Mouse (Mus musculus) MEL (cell line): ENCODE results near the gene Ugt1a6b.
"Not testable (repeated sequence)": the region's sequence is repeated elsewhere in the genome, so short reads cannot be mapped to it uniquely, and the experiment has no call there.

Experiments
- CTCF ChIP-seq, 3 experiments: IDR thresholded peaks in 2 of 3; conservative IDR thresholded peaks in 1 of 3; 2 replicates each; pipeline ENCODE4 v1.5.1; 2011 to 2012; ENCODE audit warnings: low read length in 3 of 3, low read depth in 2 of 3, mild to moderate bottlenecking in 2 of 3, improper control_type of control experiment in 1 of 3, inconsistent platforms in 1 of 3, mixed read lengths in 1 of 3, moderate library complexity in 1 of 3; ENCODE audit not compliant: control insufficient read depth in 1 of 3, insufficient read depth in 1 of 3, poor library complexity in 1 of 3, severe bottlenecking in 1 of 3
- GABPA ChIP-seq: IDR thresholded peaks from 2 replicates; pipeline ENCODE4 v1.6.1; 2012; ENCODE audit warnings: low read depth, mild to moderate bottlenecking, inconsistent platforms, low read length, improper control_type of control experiment, moderate library complexity
- NELFE ChIP-seq: IDR thresholded peaks from 2 replicates; pipeline ENCODE4 v1.6.1; 2011; ENCODE audit warnings: low read depth, low read length, improper control_type of control experiment
- POLR2A ChIP-seq, 2 experiments: IDR thresholded peaks; 2 replicates each; pipeline ENCODE4 v1.6.1; 2011 to 2012; ENCODE audit warnings: low read length in 2 of 2, mild to moderate bottlenecking in 2 of 2, control low read depth in 1 of 2, improper control_type of control experiment in 1 of 2, low read depth in 1 of 2, moderate library complexity in 1 of 2; ENCODE audit not compliant: control insufficient read depth in 1 of 2, insufficient read depth in 1 of 2, poor library complexity in 1 of 2
- SMC3 ChIP-seq: IDR thresholded peaks from 2 replicates; pipeline ENCODE4 v1.6.1; 2011; ENCODE audit warnings: low read depth, low read length, improper control_type of control experiment
- USF2 ChIP-seq, 2 experiments: IDR thresholded peaks; 2 replicates each; pipeline ENCODE4 v1.6.1; 2011 to 2012; ENCODE audit warnings: improper control_type of control experiment in 2 of 2, low read length in 2 of 2, borderline replicate concordance in 1 of 2, inconsistent platforms in 1 of 2, low read depth in 1 of 2, mild to moderate bottlenecking in 1 of 2; ENCODE audit not compliant: insufficient read depth in 1 of 2
- ZKSCAN1 ChIP-seq: IDR thresholded peaks from 2 replicates; pipeline ENCODE4 v1.6.1; 2012; ENCODE audit warnings: low read depth, mild to moderate bottlenecking, inconsistent platforms, low read length, improper control_type of control experiment, moderate library complexity

- not testable (repeated sequence) for TF ChIP-seq NELFE; POLR2A (IDR thresholded peaks at IDR 0.05; ENCODE audit: control insufficient read depth in 1 of 2, insufficient read depth in 1 of 2, low read depth in 1 of 2, low read length in 2 of 2, poor library complexity in 1 of 2); GABPA; CTCF (IDR thresholded peaks at IDR 0.05 in 2 of 3, conservative IDR thresholded peaks at IDR 0.05 in 1 of 3; ENCODE audit: control insufficient read depth in 1 of 3, insufficient read depth in 1 of 3, low read depth in 2 of 3, low read length in 3 of 3, poor library complexity in 1 of 3, severe bottlenecking in 1 of 3); SMC3; USF2 (IDR thresholded peaks at IDR 0.05; ENCODE audit: borderline replicate concordance in 1 of 2, insufficient read depth in 1 of 2, low read depth in 1 of 2, low read length in 2 of 2); ZKSCAN1
Measured at GRCm38 (mm10) chr1:88172190-88172589, 69.1 kb downstream of the Ugt1a6b start.
